Mouse (Mus musculus): ENCODE results near the gene Zeb2.

DNA sequence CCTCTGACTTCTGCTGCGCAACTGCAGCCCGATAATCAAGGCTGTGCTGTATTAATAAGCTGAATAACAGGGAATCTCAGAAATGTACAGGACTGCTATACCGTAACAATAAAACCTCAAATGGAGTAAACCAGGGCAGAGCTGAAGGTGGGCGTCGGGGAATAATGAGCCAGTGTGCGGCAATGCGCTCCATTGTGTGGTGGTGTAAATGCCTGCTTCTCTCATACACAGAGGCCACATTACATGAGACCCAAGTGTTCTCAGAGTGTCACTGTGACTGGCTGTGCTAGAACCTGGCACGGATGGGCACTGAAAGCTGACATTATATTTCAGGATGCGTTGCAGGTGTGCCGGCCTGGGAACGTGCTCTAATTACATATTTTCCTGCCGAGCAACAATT, 58.2 kb downstream of the Zeb2 start:
- TF ChIP-seq CTCF (conservative IDR thresholded peaks at IDR 0.05; ENCODE audit: insufficient read depth, insufficient read length, low read depth, low read length) (no peak), POLR2A (IDR thresholded peaks at IDR 0.05; ENCODE audit: low read depth, low read length) (no peak)
